Mouse (Mus musculus): Measurements from ENCODE around the gene Zfp281. TPM values are rescaled to one million over a fixed set of nuclear protein-coding genes. Genes with fewer than 3 reads are reported as not detected.

The Zfp281 gene
- polyA plus RNA-seq, 1 experiment, result 12.6 TPM

DNA sequence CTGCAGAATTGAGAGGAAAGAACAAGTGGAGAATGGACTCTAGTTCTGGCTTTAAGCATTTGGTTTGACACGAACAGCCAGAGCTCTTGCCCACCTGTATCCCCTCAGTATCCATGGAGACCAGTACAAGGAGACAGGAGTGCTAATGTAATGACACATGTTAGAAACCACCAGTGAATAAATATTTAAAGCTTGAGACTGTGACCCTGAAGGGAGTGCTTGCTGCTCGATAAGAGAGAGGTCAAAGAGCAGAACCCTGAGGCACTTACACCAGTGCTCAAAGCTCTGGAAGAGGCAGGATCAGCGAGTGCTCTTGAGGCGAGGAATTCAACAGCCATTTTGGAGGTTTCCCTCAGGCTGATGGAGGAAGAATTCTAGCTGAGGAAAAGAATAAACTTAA lies 54.1 kb downstream of the Zfp281 start:
- H3K27me3 ChIP-seq (ENCODE audit: control insufficient read depth, insufficient read depth, low read length), result no peaks in the 10 kb centered on the region
- no peak for DNase-seq
- H3K27ac ChIP-seq (ENCODE audit: insufficient read depth, low read length), result no peak overlapping the region
- no peak overlapping the region for H3K4me3 ChIP-seq (replicated peaks; ENCODE audit: insufficient read depth, low read depth, low read length)
- H3K4me1 ChIP-seq (ENCODE audit: control insufficient read depth, insufficient read depth, low read length), result no peaks in the 10 kb centered on the region
- 73% methylated on average over 4 of the region's 4 CpGs for WGBS
- TF ChIP-seq CTCF (IDR thresholded peaks at IDR 0.05; ENCODE audit: borderline replicate concordance, insufficient read depth, low read depth, low read length) (no peak), POLR2A (IDR thresholded peaks at IDR 0.05; ENCODE audit: borderline replicate concordance, insufficient read depth, low read length) (no peak)

Other genes starting within 250 kb of the Zfp281 start
- 8.0 and 8.5 TPM in 2 replicates for gene Ddx59, start 209.6 kb upstream of the Zfp281 start, polyA plus RNA-seq (2012; rRNA removed)
- gene Kif14, start 158.6 kb upstream of the Zfp281 start, polyA plus RNA-seq (2012; rRNA removed), result 0.13 and 0.33 TPM in 2 replicates